Mouse (Mus musculus) right cerebral cortex, postnatal 25 days (tissue): ENCODE data around the gene Il20ra.

ENCODE experiments used
- DNase-seq: peaks from one replicate; pipeline ENCODE4 v3.0.0; 2022

Gene Il20ra

DNA sequence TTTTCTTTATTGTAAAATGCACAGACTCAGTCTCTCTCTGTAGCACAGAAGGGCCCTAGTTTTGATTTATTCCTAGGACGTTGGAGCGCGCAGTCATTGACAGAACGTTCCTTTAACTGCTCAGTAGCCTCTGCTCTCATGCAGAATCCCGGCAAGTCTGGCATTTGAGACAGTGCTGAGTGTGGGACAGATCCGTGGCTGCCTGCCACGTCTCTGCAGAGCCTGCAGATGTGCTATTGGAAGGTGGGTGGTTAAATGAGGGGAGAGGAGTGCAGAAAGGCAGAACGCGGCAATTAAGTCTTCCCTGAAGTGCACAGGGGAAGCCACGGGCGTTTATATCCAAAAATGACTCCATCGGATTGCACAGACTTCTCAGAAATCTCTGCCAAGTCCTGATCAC, 66.7 kb downstream of the Il20ra start:
- peak; percentile 36 for DNase-seq

DNA sequence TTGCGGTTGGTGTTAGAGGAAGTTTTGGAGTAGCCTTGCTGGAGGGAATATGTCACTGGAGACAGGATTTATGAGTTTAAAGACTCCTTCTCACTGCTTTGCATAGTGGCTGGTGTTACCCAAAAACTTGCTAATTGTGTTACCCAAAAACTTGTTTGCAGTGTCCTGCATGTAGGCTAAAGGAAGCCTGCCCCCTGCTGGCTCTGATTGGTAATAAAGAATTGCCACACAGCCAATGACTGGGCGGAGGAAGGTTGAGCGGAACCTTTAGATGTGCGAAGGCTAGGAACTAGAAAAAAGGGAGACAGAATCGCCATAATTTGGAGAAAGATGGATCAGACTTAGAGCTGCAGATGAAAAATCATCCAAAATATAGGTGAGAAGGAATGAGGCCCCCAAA, 69.0 kb downstream of the Il20ra start:
- DNase-seq, result no peak

DNA sequence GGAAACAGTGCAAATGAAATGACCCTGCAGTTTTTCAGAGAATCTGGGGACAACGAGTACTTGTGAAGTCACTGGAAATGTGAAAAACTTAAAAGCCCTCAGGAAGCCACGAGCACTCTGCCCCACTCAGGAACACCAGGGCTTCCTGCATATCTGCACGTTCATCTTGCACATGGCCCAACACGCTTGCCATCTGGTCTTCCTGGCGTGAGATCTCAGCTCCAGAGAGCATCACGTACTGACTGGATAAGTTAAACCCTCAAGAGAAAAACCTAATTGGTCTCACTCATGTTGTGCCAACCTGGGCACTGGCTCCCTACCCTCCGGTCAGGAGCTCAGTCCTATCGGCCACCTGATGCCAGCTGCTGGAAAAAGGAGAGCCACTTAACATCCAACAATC, 82.6 kb downstream of the Il20ra start:
- DNase-seq, result no peak

DNA sequence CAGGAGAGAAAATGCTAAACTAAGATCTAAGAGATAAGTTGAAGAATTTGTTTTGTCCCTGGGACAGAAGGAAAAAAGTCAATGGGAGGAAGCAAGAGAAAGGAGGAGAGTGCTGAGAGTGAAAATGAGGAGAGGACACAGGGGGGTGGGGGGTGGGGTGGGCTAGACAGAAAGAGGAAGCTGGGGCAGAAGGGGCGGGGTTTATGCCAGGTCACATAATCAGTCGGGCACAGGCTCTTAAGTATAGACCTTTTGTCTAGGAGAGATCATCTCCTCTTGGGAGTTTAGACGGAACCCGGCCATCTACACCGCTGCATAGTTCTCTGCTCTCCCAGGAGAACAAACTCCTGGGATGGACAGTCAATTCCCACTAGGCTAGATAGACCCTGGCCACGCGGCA, 90.6 kb downstream of the Il20ra start:
- no peak for DNase-seq

DNA sequence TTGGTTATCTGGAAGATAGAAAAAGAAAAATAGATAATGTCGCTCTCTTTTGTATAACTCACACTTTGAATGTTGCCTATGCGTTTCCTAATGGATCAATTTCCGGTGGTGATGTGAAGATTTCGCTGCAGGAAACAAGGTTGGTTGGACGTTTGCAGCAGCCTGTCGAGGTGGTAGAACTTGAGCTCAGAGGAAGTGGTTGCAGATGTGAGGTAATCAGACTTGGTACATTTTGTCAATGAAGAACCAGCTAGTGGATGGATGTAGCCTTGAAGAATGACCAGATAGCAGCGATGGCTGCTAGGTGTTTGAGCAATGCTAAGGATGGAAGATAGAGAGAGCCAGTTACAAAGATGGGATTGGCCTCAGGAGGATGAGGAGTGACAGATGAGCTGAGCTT, 92.4 kb downstream of the Il20ra start:
- no peak for DNase-seq
